Mouse (Mus musculus) naive thymus-derived CD4-positive, alpha-beta T cell, adult 5 months (primary cell): ENCODE results near the gene Gm1673. TPM values are rescaled to one million over a fixed set of nuclear protein-coding genes. Genes with fewer than 3 reads are reported as not detected.

Source experiments
- polyA plus RNA-seq: library from polyadenylated mRNA; unstranded; fragments of 100-300 nt; shearing (Covaris generic); gene quantifications from one replicate; pipeline ENCODE4 v1.2.1, GENCODE M21; 2017

Gm1673 gene
- polyA plus RNA-seq, result not detected

GRCm38 (mm10) chr5:33983309-33984121 lies at the start of gene Gm1673:
Gene Gm1673, plus strand, starts transcription at chr5:33983433.

GRCm38 (mm10) chr5:33936120-33936707 lies 47.0 kb upstream of the Gm1673 start, which contains the start of gene Nelfa:
Gene Nelfa, minus strand, starts transcription at chr5:33936413.

DNA sequence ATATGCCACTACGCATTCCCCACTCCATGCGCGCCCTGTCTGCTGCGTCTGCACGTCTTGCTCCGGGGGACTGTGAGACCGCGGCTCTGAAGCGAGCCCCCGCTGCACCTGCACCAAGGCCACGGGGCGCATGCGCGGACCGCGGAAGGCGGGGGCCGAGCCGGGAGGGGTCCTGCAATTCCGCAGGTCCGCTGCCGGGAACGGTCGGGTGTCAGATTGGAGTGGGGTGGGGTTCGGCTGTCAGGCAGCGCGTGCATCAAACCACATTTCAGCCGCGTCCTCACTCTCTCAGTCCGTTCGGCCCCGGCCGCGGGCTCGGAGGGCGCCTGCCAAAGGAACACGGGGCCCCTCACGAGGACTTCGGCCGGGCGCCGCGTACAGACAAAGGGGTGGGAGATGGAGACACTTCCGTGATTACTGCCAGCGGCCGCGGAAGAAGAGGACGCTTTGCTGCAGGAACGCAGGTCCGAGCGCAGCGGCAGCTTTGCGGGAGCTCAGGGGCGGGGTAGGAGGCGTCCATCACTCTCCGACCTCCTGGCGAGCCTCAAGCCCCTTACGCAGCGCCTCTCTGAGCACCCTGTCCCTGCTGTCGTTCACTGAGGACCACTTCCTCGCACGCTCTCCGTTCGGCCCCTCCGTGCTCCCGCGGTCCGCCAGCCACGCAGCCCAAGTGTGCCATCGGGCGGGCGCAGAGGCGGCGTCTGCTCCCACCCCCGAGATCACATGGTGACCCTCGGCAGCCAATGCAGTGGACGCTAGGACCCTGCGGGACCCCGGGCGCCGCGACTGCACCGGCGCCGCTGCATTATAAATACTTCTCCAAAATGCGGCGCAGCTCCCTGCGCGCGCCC lies 12.8 kb downstream of the Gm1673 start, which contains the start of gene Nat8l:
Gene Nat8l, plus strand, starts transcription at position 142 of the 851 bp plus-strand sequence.

Other genes starting within 250 kb of the Gm1673 start
- gene Letm1, start 200.6 kb upstream of the Gm1673 start, polyA plus RNA-seq, result 101 TPM
- gene Nsd2, start 162.7 kb upstream of the Gm1673 start, polyA plus RNA-seq, result 16.5 TPM
- 41.2 TPM for gene Nelfa, start 47.0 kb upstream of the Gm1673 start, polyA plus RNA-seq
- not detected for gene Nat8l, start 12.6 kb downstream of the Gm1673 start, polyA plus RNA-seq
- 0.58 TPM for gene Poln, start 186.0 kb downstream of the Gm1673 start, polyA plus RNA-seq
- gene Haus3, start 186.1 kb downstream of the Gm1673 start, polyA plus RNA-seq, result 81.8 TPM
- gene Mxd4, start 204.3 kb downstream of the Gm1673 start, polyA plus RNA-seq, result 60.2 TPM